Mouse (Mus musculus) forebrain, embryonic 14.5 days (tissue): ENCODE results near the gene Vmn1r86. TPM values are rescaled to one million over a fixed set of nuclear protein-coding genes. Genes with fewer than 3 reads are reported as not detected.

ENCODE experiments used
- ATAC-seq: fragments of 200-750 bp; cut with Nextera tagmentation; 2 replicates; pipeline ENCODE4 v1.8.0; 2017; ENCODE audit warnings: mild to moderate bottlenecking, moderate library complexity
- DNase-seq: peaks from one replicate; pipeline ENCODE4 v3.0.0-alpha.2; 2015; ENCODE audit warnings: low spot score
- H3K27ac ChIP-seq: fragments of 300-500 bp; sonication (generic); 2 replicates; pipeline ENCODE4 v1.5.1; 2014; ENCODE audit warnings: low read depth, mild to moderate bottlenecking, control low read depth, low read length, moderate library complexity
- H3K27me3 ChIP-seq: fragments of 300-500 bp; sonication (generic); replicated peaks from 2 replicates; pipeline ENCODE4 v1.6.1; 2014; ENCODE audit warnings: low read length, control low read depth, mixed read lengths; ENCODE audit not compliant: control insufficient read depth, insufficient read depth
- H3K36me3 ChIP-seq: fragments of 300-500 bp; sonication (generic); 2 replicates; pipeline ENCODE4 v1.6.1; 2014; ENCODE audit warnings: low read length, control low read depth; ENCODE audit not compliant: control insufficient read depth, insufficient read depth
- H3K4me1 ChIP-seq: fragments of 300-500 bp; sonication (generic); 2 replicates; pipeline ENCODE4 v1.6.1; 2014; ENCODE audit warnings: antibody characterized with exemption, low read length, control low read depth; ENCODE audit not compliant: control insufficient read depth, insufficient read depth
- H3K4me2 ChIP-seq: fragments of 300-500 bp; sonication (generic); 2 replicates; pipeline ENCODE4 v1.6.1; 2014; ENCODE audit warnings: mild to moderate bottlenecking, control low read depth, low read length
- H3K4me3 ChIP-seq: fragments of 300-500 bp; sonication (generic); 2 replicates; pipeline ENCODE4 v1.5.1; 2014; ENCODE audit warnings: low read depth, low read length, control low read depth
- H3K9ac ChIP-seq: fragments of 300-500 bp; sonication (generic); 2 replicates; pipeline ENCODE4 v1.6.1; 2014; ENCODE audit warnings: mild to moderate bottlenecking, low read length, control low read depth, moderate library complexity
- H3K9me3 ChIP-seq: fragments of 300-500 bp; sonication (generic); replicated peaks from 2 replicates; pipeline ENCODE4 v1.6.1; 2016; ENCODE audit warnings: low read length, control low read depth, mixed read lengths; ENCODE audit not compliant: control insufficient read depth
- WGBS: fragments of 180-500 bp; shearing (Covaris S2); extraction: QIAGEN DNeasy Blood & Tissue Kit; methylation state at CpG from one replicate; pipeline ENCODE4 v1.1.7; 2014; 5-methylcytosine and 5-hydroxymethylcytosine counted together
- polyA plus RNA-seq: library from polyadenylated mRNA; unstranded; fragments of >200 nt; fragmentation: Nextera tagmentation; extraction: Ambion mirVana; gene quantifications from 2 replicates; pipeline ENCODE4 v1.2.1, GENCODE M21; 2014

The Vmn1r86 gene
- polyA plus RNA-seq, 1 experiment from 2014 or later: not detected

DNA sequence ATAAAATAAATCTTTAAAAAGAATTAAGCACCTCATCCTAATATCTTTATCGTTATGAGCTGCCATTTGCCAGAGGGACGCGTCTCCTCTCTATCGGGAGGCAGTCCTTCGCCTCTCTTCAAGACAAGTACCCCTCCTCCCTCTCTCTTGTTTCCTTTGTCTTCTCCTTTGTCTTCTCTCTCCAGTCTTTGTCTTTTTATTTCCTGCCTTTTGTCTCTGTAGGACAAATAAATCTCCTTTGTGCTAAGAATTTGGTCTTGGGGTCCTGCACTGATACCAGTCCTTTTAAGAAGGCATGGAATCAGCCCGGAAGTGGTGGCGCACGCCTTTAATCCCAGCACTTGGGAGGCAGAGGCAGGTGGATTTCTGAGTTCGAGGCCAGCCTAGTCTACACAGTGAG lies 60.2 kb downstream of the Vmn1r86 start:
- no peak for DNase-seq
- Histone ChIP-seq H3K4me1 (0 out of 2 replicates have a peak, but pooled peaks cover 4% of the 10 kb centered on the region), H3K36me3 (no peaks in the 10 kb centered on the region), H3K27me3 (no peaks in the 10 kb centered on the region), H3K9me3 (0 out of 2 replicates have a peak, but pooled peaks cover 3% of the 10 kb centered on the region), H3K4me2 (no peak overlapping the region), H3K4me3 (no peak overlapping the region), H3K9ac (no peak overlapping the region), H3K27ac (no peak overlapping the region)
- no peak for ATAC-seq
- WGBS: 84% methylated on average over 9 of the region's 9 CpGs

DNA sequence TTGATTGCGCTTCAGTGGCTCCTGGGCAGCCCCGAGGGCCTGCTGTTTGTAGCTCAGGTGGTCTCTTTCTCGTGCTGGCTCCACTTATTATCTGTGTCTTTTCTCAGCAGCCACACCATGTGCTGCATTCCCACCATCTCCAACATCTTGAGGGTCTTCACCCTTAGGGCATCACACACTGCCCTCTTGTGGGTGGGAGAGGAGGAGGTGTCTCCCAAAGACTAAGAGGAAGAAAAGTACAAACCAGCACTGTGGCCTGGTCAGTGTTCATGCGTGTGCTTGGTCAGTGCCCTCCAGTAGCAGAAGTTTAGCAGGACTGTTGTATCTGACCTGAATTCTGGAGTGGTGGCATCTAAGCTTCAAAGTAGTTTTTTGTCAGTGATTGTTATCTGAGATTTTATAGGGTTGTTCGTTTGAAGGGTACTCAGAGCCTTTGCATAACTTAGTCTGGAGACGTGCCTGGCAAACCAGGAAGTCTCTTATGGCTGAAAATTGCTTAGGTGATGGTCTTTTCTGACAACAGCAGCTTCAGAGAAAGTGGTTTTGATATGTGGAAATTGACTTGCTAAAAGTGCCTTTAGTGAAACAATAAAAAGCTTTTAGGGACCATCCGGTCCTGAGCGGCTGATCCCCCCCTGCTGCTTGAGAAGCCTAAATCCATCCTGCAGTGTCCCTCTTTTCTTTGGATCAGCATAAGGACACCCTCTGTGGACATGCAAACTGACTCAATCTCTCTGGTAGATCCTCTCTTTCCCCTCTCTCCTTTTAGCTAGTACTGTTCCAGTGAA lies 62.6 kb downstream of the Vmn1r86 start:
- H3K9me3 ChIP-seq: no peaks in the 10 kb centered on the region
- no peaks in the 10 kb centered on the region for H3K36me3 ChIP-seq
- no peaks in the 10 kb centered on the region for H3K27me3 ChIP-seq
- DNase-seq (no peak), ATAC-seq (no peak)
- no peak overlapping the region for H3K4me3 ChIP-seq
- no peak overlapping the region for H3K9ac ChIP-seq
- peaks cover 4% of the 10 kb centered on the region; the same call in 1 of the 2 replicates for H3K4me1 ChIP-seq
- WGBS: 50% methylated on average over 8 of the region's 8 CpGs
- no peak overlapping the region for H3K27ac ChIP-seq
- H3K4me2 ChIP-seq: no peak overlapping the region

DNA sequence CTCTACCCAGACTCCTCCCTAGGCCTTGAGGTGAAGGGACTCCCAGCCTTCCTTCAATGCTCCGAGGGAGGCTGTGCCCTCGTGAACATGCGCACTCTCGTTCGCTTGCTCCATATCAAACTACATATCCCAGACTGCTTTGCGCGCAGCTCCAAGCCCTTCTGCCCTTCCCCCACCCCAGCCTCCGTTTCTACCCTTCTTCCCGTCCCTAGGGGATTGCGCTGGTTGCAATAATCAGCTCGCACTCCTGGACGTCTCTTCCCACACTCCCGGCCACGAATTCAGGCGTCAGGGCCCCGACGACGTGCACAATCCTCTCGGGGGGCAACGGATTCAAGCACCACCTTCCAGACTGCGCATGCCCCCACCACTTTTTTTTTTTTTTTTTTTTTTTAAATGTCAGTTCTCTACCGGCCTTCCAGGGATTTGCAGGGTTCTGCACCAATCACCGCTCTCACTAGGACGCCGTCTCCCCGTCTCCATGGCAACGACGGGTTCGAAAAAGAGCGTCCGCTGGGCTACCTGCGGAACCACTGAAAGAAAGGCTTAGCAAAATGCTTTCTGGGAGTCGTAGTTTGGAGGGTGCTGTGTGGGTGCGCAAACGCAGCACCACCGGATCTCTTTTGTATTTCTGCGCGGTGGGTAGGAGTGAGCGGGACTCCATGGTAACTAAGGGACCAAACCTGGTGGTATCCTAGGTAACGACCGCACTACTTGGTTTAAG lies 65.3 kb downstream of the Vmn1r86 start, which contains the start of gene Mzf1:
Gene Mzf1 (minus strand): TSS at position 478 of the 724 bp plus-strand sequence.
- Histone ChIP-seq H3K4me1 (peaks cover 4% of the 10 kb centered on the region; the same call in 1 of the 2 replicates), H3K4me3 (peak within 1 kb of the TSS; percentile 52), H3K27me3 (no peaks in the 10 kb centered on the region), H3K4me2 (peak within 1 kb of the TSS; percentile 57), H3K27ac (peak within 1 kb of the TSS; percentile 96), H3K36me3 (0 out of 2 replicates have a peak, but pooled peaks cover 2% of the 10 kb centered on the region), H3K9me3 (no peaks in the 10 kb centered on the region), H3K9ac (peak within 1 kb of the TSS; percentile 70)
- peak; percentile 100 for DNase-seq
- under 1% methylated on average over 41 of the region's 41 CpGs for WGBS
- peak; percentile 97 for ATAC-seq

DNA sequence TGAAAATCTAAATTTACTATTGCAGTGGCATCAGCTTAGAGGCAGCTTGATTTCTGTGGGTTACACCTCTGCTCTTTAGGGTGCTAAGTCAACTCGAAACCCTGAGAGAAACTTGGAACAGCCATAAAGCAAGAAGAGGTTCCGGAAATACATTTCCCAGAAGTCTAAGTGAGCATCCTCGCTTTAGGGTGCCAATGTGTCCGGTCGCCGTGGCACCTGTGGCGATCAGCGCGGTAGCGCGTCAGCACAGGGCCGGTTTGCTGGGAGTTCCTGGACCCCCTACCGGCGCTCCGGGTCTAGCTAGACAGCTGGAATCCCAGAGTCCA lies 65.8 kb downstream of the Vmn1r86 start:
- 2% methylated on average over 15 of the region's 15 CpGs for WGBS
- peak overlapping the region; percentile 96 for H3K27ac ChIP-seq
- H3K4me1 ChIP-seq: peaks cover 4% of the 10 kb centered on the region; the same call in 1 of the 2 replicates
- H3K9ac ChIP-seq: peak overlapping the region; percentile 70
- no peaks in the 10 kb centered on the region for H3K27me3 ChIP-seq
- H3K4me3 ChIP-seq: peak overlapping the region; percentile 52
- no peak for DNase-seq
- 0 out of 2 replicates have a peak, but pooled peaks cover 2% of the 10 kb centered on the region for H3K36me3 ChIP-seq
- peak overlapping the region; percentile 57 for H3K4me2 ChIP-seq
- no peaks in the 10 kb centered on the region for H3K9me3 ChIP-seq
- no peak for ATAC-seq

DNA sequence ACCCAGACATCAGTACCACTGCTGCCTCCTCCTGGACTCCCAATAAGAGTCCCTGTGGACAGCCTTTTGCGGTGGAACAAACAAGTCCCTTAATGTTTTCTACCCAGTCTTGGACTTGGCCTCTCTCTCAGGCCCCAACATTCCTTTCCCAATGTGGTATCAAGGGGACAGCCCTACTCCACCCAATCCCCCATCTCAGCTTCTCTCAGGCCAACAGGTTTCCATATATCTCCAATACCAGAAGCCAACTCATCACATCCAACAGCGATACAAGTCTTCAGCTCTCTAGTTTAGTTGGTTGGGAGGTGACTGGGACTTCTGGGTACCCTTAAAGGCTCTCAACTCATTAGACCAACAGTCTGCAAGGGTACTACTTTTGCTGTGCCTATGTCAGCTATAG lies 66.2 kb downstream of the Vmn1r86 start:
- Histone ChIP-seq H3K9me3 (no peaks in the 10 kb centered on the region), H3K4me2 (peak overlapping the region; percentile 57), H3K27me3 (no peaks in the 10 kb centered on the region), H3K36me3 (0 out of 2 replicates have a peak, but pooled peaks cover 2% of the 10 kb centered on the region), H3K9ac (peak overlapping the region; percentile 70), H3K27ac (no peak overlapping the region), H3K4me1 (peaks cover 4% of the 10 kb centered on the region; the same call in 1 of the 2 replicates), H3K4me3 (peak overlapping the region; percentile 52)
- WGBS: 93% methylated on average over 2 of the region's 2 CpGs
- ATAC-seq: no peak
- DNase-seq: no peak

DNA sequence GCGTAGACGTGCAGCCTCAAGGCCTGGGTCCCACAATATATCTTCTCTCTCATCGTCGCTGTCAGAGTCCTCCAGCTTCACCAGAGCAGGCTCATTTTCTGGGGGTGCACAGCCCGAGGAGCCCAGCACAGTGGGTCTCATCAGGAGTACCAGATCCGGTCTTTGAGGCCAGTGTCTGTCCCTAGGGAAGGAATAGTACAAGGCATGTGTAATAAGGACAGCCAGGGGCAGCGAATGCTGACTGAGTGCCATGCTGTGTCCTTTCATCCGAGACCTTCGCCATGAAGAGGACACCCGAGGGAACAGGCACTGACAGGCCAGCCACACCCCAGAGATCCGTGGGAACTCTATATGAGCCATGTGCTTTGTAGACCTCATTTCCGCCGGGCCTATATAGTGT lies 66.7 kb downstream of the Vmn1r86 start:
- Histone ChIP-seq H3K27ac (no peak overlapping the region), H3K27me3 (no peaks in the 10 kb centered on the region), H3K4me1 (peaks cover 4% of the 10 kb centered on the region; the same call in 1 of the 2 replicates), H3K9ac (no peak overlapping the region), H3K9me3 (no peaks in the 10 kb centered on the region), H3K4me3 (no peak overlapping the region), H3K36me3 (0 out of 2 replicates have a peak, but pooled peaks cover 2% of the 10 kb centered on the region), H3K4me2 (no peak overlapping the region)
- ATAC-seq (no peak), DNase-seq (no peak)
- 87% methylated on average over 13 of the region's 13 CpGs for WGBS

Other genes starting within 250 kb of the Vmn1r86 start
- gene Zfp128, start 238.7 kb downstream of the Vmn1r86 start, polyA plus RNA-seq: 8.9 and 10.5 TPM in 2 replicates
- gene Zscan22, start 222.1 kb downstream of the Vmn1r86 start, polyA plus RNA-seq: 15.4 and 16.3 TPM in 2 replicates
- gene Rps5, start 197.6 kb downstream of the Vmn1r86 start, polyA plus RNA-seq: 740 and 1,089 TPM in 2 replicates
- 0.48 and 0.57 TPM in 2 replicates for gene Rnf225, start 192.5 kb downstream of the Vmn1r86 start, polyA plus RNA-seq
- 10.1 and 11.4 TPM in 2 replicates for gene Zfp324, start 154.1 kb downstream of the Vmn1r86 start, polyA plus RNA-seq
- 4.5 and 4.9 TPM in 2 replicates for gene Zfp446, start 142.1 kb downstream of the Vmn1r86 start, polyA plus RNA-seq
- gene Slc27a5, start 121.7 kb downstream of the Vmn1r86 start, polyA plus RNA-seq: 0.10 TPM in 1 of 2 replicates, not detected in the other
- 266 and 317 TPM in 2 replicates for gene Trim28, start 120.8 kb downstream of the Vmn1r86 start, polyA plus RNA-seq
- 34.7 and 41.1 TPM in 2 replicates for gene Zbtb45, start 109.9 kb downstream of the Vmn1r86 start, polyA plus RNA-seq
- 189 and 215 TPM in 2 replicates for gene Chmp2a, start 85.1 kb downstream of the Vmn1r86 start, polyA plus RNA-seq
- 73.4 and 77.9 TPM in 2 replicates for gene Ube2m, start 81.6 kb downstream of the Vmn1r86 start, polyA plus RNA-seq
- gene Mzf1, start 65.2 kb downstream of the Vmn1r86 start, polyA plus RNA-seq: 4.0 and 6.3 TPM in 2 replicates
- gene Vmn1r85, start 24.7 kb downstream of the Vmn1r86 start, polyA plus RNA-seq: 0.04 and 0.06 TPM in 2 replicates
- gene Vmn1r87, start 20.2 kb upstream of the Vmn1r86 start, polyA plus RNA-seq: not detected in 2 replicates
- not detected in 2 replicates for gene Vmn1r88, start 39.7 kb upstream of the Vmn1r86 start, polyA plus RNA-seq
- gene Vmn1r89, start 93.1 kb upstream of the Vmn1r86 start, polyA plus RNA-seq: not detected in 2 replicates
- gene Lig1, start 157.4 kb upstream of the Vmn1r86 start, polyA plus RNA-seq: 54.9 and 62.0 TPM in 2 replicates
- 7.1 and 9.0 TPM in 2 replicates for gene Zswim9, start 158.8 kb upstream of the Vmn1r86 start, polyA plus RNA-seq
- 0.35 and 0.36 TPM in 2 replicates for gene Pla2g4c, start 204.7 kb upstream of the Vmn1r86 start, polyA plus RNA-seq